Mouse (Mus musculus): ENCODE results near the gene Cmtm7. TPM values are rescaled to one million over a fixed set of nuclear protein-coding genes. Genes with fewer than 3 reads are reported as not detected.

Cmtm7 gene
- polyA plus RNA-seq, 1 experiment from 2014 or later, result 93.0 TPM

GRCm38 (mm10) chr9:114776361-114776760, 5.3 kb downstream of the Cmtm7 start:
- H3K4me2 ChIP-seq, result no peak overlapping the region
- H3K27ac ChIP-seq (ENCODE audit: low read depth), result no peak overlapping the region
- no peak overlapping the region for H3K4me3 ChIP-seq (ENCODE audit: low read depth, low read length)
- WGBS, result 68% methylated on average over 3 of the region's 3 CpGs
- DNase-seq (no peak), ATAC-seq (ENCODE audit: insufficient read depth) (no peak)
- TF ChIP-seq CTCF (IDR thresholded peaks at IDR 0.05; ENCODE audit: low read depth), result no peak
- H3K9me3 ChIP-seq (ENCODE audit: low read depth, low read length), result no peaks in the 10 kb centered on the region
- no peaks in the 10 kb centered on the region for H3K27me3 ChIP-seq (ENCODE audit: insufficient read depth, low read length)
- H3K4me1 ChIP-seq (ENCODE audit: insufficient read depth), result peaks cover 6% of the 10 kb centered on the region; the same call in 1 of the 2 replicates
- H3K36me3 ChIP-seq (ENCODE audit: insufficient read depth), result peaks cover 12% of the 10 kb centered on the region; the same call in 1 of the 2 replicates
- H3K9ac ChIP-seq, result no peak overlapping the region

- Histone ChIP-seq H3K27me3 (ENCODE audit: insufficient read depth, low read length) (no peaks in the 10 kb centered on the region), H3K36me3 (ENCODE audit: insufficient read depth) (peaks cover 12% of the 10 kb centered on the region; the same call in 1 of the 2 replicates), H3K9ac (no peak overlapping the region), H3K4me1 (ENCODE audit: insufficient read depth) (peaks cover 4% of the 10 kb centered on the region; the same call in 1 of the 2 replicates), H3K9me3 (ENCODE audit: low read depth, low read length) (no peaks in the 10 kb centered on the region), H3K27ac (ENCODE audit: low read depth) (no peak overlapping the region), H3K4me3 (ENCODE audit: low read depth, low read length) (no peak overlapping the region), H3K4me2 (no peak overlapping the region)
- DNase-seq, result peak; percentile 12
- no peak for TF ChIP-seq CTCF (IDR thresholded peaks at IDR 0.05; ENCODE audit: low read depth)
- no peak for ATAC-seq (ENCODE audit: insufficient read depth)
- WGBS, result 58% methylated on average over 4 of the region's 4 CpGs
Measured at GRCm38 (mm10) chr9:114775272-114775671, 6.4 kb downstream of the Cmtm7 start.

- no peak overlapping the region for H3K9ac ChIP-seq
- ATAC-seq (ENCODE audit: insufficient read depth) (no peak), DNase-seq (peak; percentile 56)
- no peak overlapping the region for H3K27ac ChIP-seq (ENCODE audit: low read depth)
- WGBS, result 55% methylated on average over 6 of the region's 6 CpGs
- no peaks in the 10 kb centered on the region for H3K9me3 ChIP-seq (ENCODE audit: low read depth, low read length)
- no peaks in the 10 kb centered on the region for H3K27me3 ChIP-seq (ENCODE audit: insufficient read depth, low read length)
- H3K4me2 ChIP-seq, result no peak overlapping the region
- H3K4me3 ChIP-seq (ENCODE audit: low read depth, low read length), result no peak overlapping the region
- peaks cover 12% of the 10 kb centered on the region; the same call in 1 of the 2 replicates for H3K36me3 ChIP-seq (ENCODE audit: insufficient read depth)
- H3K4me1 ChIP-seq (ENCODE audit: insufficient read depth), result no peaks in the 10 kb centered on the region
- TF ChIP-seq CTCF (IDR thresholded peaks at IDR 0.05; ENCODE audit: low read depth), result no peak
Measured at GRCm38 (mm10) chr9:114774629-114775028, 7.0 kb downstream of the Cmtm7 start.

GRCm38 (mm10) chr9:114771565-114771964, 10.1 kb downstream of the Cmtm7 start:
- H3K27ac ChIP-seq (ENCODE audit: low read depth), result no peak overlapping the region
- no peaks in the 10 kb centered on the region for H3K27me3 ChIP-seq (ENCODE audit: insufficient read depth, low read length)
- DNase-seq (no peak), ATAC-seq (ENCODE audit: insufficient read depth) (no peak)
- H3K9ac ChIP-seq, result no peak overlapping the region
- WGBS, result 83% methylated on average over 7 of the region's 7 CpGs
- H3K9me3 ChIP-seq (ENCODE audit: low read depth, low read length), result no peaks in the 10 kb centered on the region
- H3K4me1 ChIP-seq (ENCODE audit: insufficient read depth), result no peaks in the 10 kb centered on the region
- H3K4me3 ChIP-seq (ENCODE audit: low read depth, low read length), result no peak overlapping the region
- H3K36me3 ChIP-seq (ENCODE audit: insufficient read depth), result peaks cover 12% of the 10 kb centered on the region; the same call in 1 of the 2 replicates
- TF ChIP-seq CTCF (IDR thresholded peaks at IDR 0.05; ENCODE audit: low read depth), result no peak
- H3K4me2 ChIP-seq, result no peak overlapping the region

- no peak for TF ChIP-seq CTCF (IDR thresholded peaks at IDR 0.05; ENCODE audit: low read depth)
- Histone ChIP-seq H3K9ac (no peak overlapping the region), H3K27me3 (ENCODE audit: insufficient read depth, low read length) (no peaks in the 10 kb centered on the region), H3K9me3 (ENCODE audit: low read depth, low read length) (no peaks in the 10 kb centered on the region), H3K36me3 (ENCODE audit: insufficient read depth) (peaks cover 12% of the 10 kb centered on the region; the same call in 1 of the 2 replicates), H3K4me2 (no peak overlapping the region), H3K27ac (ENCODE audit: low read depth) (no peak overlapping the region), H3K4me1 (ENCODE audit: insufficient read depth) (no peaks in the 10 kb centered on the region), H3K4me3 (ENCODE audit: low read depth, low read length) (no peak overlapping the region)
- WGBS, result 86% methylated on average over 4 of the region's 4 CpGs
- DNase-seq, result no peak
- ATAC-seq (ENCODE audit: insufficient read depth), result no peak
Measured at GRCm38 (mm10) chr9:114770224-114770623, 11.4 kb downstream of the Cmtm7 start.

GRCm38 (mm10) chr9:114768066-114768465, 13.6 kb downstream of the Cmtm7 start:
- WGBS, result 39% methylated on average over 10 of the region's 10 CpGs
- Histone ChIP-seq H3K27me3 (ENCODE audit: insufficient read depth, low read length) (no peaks in the 10 kb centered on the region), H3K9ac (no peak overlapping the region), H3K9me3 (ENCODE audit: low read depth, low read length) (no peaks in the 10 kb centered on the region), H3K4me2 (no peak overlapping the region), H3K27ac (ENCODE audit: low read depth) (no peak overlapping the region), H3K4me1 (ENCODE audit: insufficient read depth) (no peaks in the 10 kb centered on the region), H3K4me3 (ENCODE audit: low read depth, low read length) (no peak overlapping the region), H3K36me3 (ENCODE audit: insufficient read depth) (peaks cover 12% of the 10 kb centered on the region; the same call in 1 of the 2 replicates)
- no peak for TF ChIP-seq CTCF (IDR thresholded peaks at IDR 0.05; ENCODE audit: low read depth)
- DNase-seq (no peak), ATAC-seq (ENCODE audit: insufficient read depth) (no peak)

- DNase-seq, result no peak
Measured at GRCm38 (mm10) chr9:114767507-114767906, 14.1 kb downstream of the Cmtm7 start.

More at GRCm38 (mm10) chr9:114767507-114767906, 14.1 kb downstream of the Cmtm7 start:
- no peak overlapping the region for H3K4me2 ChIP-seq
- whole genome bisulfite sequencing, result 70% methylated on average over 2 of the region's 2 CpGs
- H3K27ac ChIP-seq (ENCODE audit: low read depth), result no peak overlapping the region
- ATAC-seq (ENCODE audit: insufficient read depth), result no peak
- H3K36me3 ChIP-seq (ENCODE audit: insufficient read depth), result peaks cover 9% of the 10 kb centered on the region; the same call in 1 of the 2 replicates
- H3K27me3 ChIP-seq (ENCODE audit: insufficient read depth, low read length), result no peaks in the 10 kb centered on the region
- no peak overlapping the region for H3K4me3 ChIP-seq (ENCODE audit: low read depth, low read length)
- no peak for TF ChIP-seq CTCF (IDR thresholded peaks at IDR 0.05; ENCODE audit: low read depth)
- H3K9me3 ChIP-seq (ENCODE audit: low read depth, low read length), result no peaks in the 10 kb centered on the region
- no peak overlapping the region for H3K9ac ChIP-seq
- H3K4me1 ChIP-seq (ENCODE audit: insufficient read depth), result no peaks in the 10 kb centered on the region

Measured in lung, embryonic 14.5 days (tissue).